Mouse (Mus musculus): ENCODE results near the gene Hoxa6. TPM values are rescaled to one million over a fixed set of nuclear protein-coding genes. Genes with fewer than 3 reads are reported as not detected.

Gene Hoxa6
- polyA plus RNA-seq, 1 experiment = 3.7 TPM

DNA sequence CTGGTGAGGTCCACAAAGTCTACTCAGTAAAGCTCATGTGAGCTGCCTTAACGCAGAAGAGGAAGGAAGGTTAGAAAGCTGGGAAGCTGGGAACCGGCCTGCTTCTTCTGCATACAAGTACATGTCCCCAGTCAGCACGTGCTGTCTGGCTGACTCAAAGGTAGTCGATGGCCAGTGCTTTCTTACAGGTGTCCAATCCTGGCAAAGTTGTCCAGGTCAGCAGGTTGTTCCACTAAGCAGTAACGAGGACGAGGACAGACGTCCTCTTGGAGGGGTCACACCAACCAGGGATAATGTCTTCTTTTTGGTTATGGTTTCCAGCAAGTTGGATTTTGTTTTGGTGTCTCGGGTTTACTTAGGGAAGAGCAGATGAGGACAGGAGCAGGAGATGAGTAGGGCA is 18.6 kb downstream of the Hoxa6 start:
- no peak for TF ChIP-seq POLR2A (IDR thresholded peaks at IDR 0.05; ENCODE audit: borderline replicate concordance, extremely low read depth, insufficient read depth, insufficient read length, poor library complexity, severe bottlenecking)
- no peak for TF ChIP-seq CTCF (IDR thresholded peaks at IDR 0.05; ENCODE audit: borderline replicate concordance, extremely low read depth, insufficient read depth, insufficient read length)
- no peak for DNase-seq (ENCODE audit: low read depth)

DNA sequence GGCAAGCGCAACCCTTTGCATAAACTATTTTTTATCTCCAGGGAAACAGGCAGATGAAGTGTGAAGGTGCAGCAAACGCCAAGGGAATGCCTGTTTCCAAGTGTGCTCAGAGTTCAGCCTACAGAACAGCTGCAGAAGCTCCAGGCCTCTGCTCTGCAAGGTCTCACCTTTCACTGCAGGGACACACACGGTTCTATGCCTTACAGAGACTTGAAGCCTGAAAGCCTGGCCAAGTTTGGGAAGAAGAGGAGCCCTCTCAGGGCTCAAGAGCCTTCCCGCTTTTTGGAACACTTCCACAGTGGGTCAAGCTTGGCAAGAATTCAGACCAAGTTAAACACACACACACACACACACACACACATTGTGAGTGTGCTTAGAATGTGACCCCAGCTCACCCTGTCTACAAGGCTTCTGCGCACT is 19.3 kb downstream of the Hoxa6 start:
- DNase-seq (ENCODE audit: low read depth) = no peak
- TF ChIP-seq POLR2A (IDR thresholded peaks at IDR 0.05; ENCODE audit: borderline replicate concordance, extremely low read depth, insufficient read depth, insufficient read length, poor library complexity, severe bottlenecking) = no peak
- TF ChIP-seq CTCF (IDR thresholded peaks at IDR 0.05; ENCODE audit: borderline replicate concordance, extremely low read depth, insufficient read depth, insufficient read length) = no peak

DNA sequence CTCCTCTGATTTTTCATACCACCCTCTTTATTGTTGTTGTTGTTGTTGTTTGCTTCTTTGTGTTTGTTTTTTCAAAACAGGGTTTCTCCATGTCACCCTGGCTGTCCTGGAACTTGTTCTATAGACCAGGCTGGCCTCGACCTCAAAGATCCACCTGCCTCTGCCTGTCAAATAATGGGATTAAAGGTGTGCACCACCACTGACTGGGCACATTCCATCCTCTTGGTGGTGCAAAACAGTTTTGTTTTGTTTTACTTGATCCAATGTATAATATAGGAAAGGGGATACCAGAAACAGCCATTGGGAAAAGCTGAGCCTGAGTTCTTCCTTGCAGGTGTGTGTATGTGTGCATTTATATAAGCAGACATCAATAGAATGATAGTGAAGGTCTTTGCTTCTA is 22.0 kb downstream of the Hoxa6 start:
- no peak for TF ChIP-seq POLR2A (IDR thresholded peaks at IDR 0.05; ENCODE audit: borderline replicate concordance, extremely low read depth, insufficient read depth, insufficient read length, poor library complexity, severe bottlenecking)
- no peak for DNase-seq (ENCODE audit: low read depth)

DNA sequence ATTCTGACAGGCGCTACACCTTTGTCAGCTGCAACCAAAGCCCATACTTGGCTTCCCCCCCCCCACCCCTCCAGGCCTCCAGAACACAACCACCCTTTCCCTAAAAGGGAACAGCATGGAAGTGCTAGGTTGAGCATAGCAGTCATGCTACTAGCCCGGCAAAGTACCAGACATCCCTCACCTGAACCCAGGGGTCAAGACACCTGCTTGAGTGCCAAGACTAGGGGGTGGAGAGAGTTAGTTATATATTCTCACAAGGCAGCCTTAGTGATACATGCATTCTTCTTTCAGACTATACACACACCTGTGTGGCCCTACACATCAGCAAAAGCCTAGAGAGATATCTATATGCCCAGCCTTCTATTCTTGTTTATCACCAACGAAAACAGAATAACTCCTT is 22.7 kb downstream of the Hoxa6 start:
- DNase-seq (ENCODE audit: low read depth) = no peak
- TF ChIP-seq POLR2A (IDR thresholded peaks at IDR 0.05; ENCODE audit: borderline replicate concordance, extremely low read depth, insufficient read depth, insufficient read length, poor library complexity, severe bottlenecking) (no peak), CTCF (IDR thresholded peaks at IDR 0.05; ENCODE audit: borderline replicate concordance, extremely low read depth, insufficient read depth, insufficient read length) (no peak)

DNA sequence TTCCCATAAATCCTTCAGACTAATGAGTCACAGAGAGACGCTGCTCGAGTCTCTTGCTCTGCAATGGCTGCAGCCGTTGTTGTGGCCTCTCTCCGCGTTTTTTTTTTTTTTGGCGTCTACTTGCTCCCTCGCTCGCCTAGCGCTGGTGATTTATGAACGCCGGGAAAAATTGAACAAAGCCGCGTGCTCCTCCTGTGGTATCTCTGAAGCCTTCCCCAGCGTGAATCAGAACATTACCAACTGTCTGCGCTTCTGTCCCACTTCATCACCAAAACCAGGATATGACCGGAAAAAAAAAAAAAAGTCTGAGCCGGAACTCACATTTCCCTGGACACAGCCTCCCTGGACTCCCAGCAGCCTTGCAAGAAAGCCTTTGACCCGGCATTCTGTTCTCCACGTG is 23.3 kb downstream of the Hoxa6 start:
- no peak for DNase-seq (ENCODE audit: low read depth)
- TF ChIP-seq CTCF (IDR thresholded peaks at IDR 0.05; ENCODE audit: borderline replicate concordance, extremely low read depth, insufficient read depth, insufficient read length) (no peak), POLR2A (IDR thresholded peaks at IDR 0.05; ENCODE audit: borderline replicate concordance, extremely low read depth, insufficient read depth, insufficient read length, poor library complexity, severe bottlenecking) (no peak)

DNA sequence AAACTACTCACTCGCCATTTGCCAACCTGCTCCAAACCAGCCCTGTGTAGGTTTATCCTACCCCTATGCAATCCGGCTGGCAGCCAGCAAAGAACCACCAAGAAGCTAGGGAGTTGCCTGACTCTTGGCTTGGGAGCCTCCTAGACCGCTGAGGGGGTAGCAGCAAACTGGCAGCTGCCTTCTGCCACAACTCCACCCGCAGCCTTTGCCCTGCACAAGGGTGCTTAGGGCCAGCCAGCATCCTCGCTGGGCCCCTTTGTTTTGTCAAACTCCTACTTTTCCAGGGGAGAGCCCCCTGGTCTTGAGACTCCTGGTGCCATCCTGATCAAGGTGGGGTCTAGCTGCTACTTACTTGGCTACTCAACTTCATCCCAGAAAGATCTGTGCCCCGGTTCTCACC is 23.9 kb downstream of the Hoxa6 start:
- TF ChIP-seq CTCF (IDR thresholded peaks at IDR 0.05; ENCODE audit: borderline replicate concordance, extremely low read depth, insufficient read depth, insufficient read length) (no peak), POLR2A (IDR thresholded peaks at IDR 0.05; ENCODE audit: borderline replicate concordance, extremely low read depth, insufficient read depth, insufficient read length, poor library complexity, severe bottlenecking) (no peak)
- DNase-seq (ENCODE audit: low read depth) = no peak

DNA sequence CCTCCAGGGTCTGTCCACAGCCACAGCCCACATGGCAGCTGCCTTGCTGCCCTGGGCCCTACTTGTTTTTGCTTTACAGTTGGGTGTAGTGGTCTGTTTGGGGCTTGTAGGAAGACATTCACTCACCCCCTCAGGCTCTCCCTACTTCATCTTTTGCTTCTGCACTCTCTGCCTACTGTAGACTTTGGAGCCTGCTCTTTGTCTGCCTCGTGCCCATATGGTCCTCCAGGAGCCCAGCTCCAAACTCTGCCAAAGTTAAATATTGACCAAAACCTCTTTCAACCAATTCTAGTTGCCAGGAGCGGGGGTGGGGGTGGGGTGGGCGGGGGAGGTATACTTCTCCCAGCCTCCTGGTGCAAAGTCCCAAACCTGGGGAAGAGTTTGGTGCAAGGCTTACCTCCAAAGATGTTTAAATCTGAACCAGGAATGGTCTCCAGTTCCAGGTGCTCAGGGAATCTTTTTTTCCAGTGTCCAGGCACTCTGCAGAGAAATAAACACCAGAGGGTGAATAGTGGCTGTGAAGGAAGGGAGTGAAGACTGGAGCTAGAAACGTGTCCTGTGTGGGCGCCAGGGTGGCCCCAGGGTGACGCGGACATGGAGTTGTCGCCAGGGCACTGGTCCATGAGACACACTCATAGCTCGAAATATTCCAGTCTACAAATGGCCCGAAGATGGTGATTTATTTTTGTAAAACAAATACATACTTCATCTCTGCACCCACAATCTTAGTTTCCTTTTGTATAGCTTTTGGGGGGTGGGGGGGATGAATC is 25.0 kb downstream of the Hoxa6 start:
- no peak for DNase-seq (ENCODE audit: low read depth)
- TF ChIP-seq CTCF (IDR thresholded peaks at IDR 0.05; ENCODE audit: borderline replicate concordance, extremely low read depth, insufficient read depth, insufficient read length) = no peak
- no peak for TF ChIP-seq POLR2A (IDR thresholded peaks at IDR 0.05; ENCODE audit: borderline replicate concordance, extremely low read depth, insufficient read depth, insufficient read length, poor library complexity, severe bottlenecking)

DNA sequence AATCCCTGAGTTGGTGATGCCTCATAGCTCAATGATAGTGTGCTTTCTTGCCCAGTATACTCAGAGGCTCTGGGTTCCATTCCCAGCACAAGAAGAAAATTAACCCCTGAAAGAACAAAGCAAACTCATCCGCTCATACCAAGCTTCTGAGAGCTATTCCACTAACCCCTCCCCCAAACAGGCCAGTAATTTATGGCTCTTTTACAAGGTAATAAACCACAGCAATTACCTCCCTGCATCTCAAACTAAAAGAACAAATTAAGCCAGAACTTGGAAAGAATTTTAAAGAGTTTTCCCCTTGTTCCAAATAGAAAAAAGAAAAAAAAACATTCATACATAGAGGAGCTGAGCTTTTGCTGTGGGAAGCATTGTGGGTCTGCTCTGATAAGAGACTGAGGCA is 25.7 kb downstream of the Hoxa6 start:
- TF ChIP-seq POLR2A (IDR thresholded peaks at IDR 0.05; ENCODE audit: borderline replicate concordance, extremely low read depth, insufficient read depth, insufficient read length, poor library complexity, severe bottlenecking) = no peak
- TF ChIP-seq CTCF (IDR thresholded peaks at IDR 0.05; ENCODE audit: borderline replicate concordance, extremely low read depth, insufficient read depth, insufficient read length) = no peak
- no peak for DNase-seq (ENCODE audit: low read depth)

DNA sequence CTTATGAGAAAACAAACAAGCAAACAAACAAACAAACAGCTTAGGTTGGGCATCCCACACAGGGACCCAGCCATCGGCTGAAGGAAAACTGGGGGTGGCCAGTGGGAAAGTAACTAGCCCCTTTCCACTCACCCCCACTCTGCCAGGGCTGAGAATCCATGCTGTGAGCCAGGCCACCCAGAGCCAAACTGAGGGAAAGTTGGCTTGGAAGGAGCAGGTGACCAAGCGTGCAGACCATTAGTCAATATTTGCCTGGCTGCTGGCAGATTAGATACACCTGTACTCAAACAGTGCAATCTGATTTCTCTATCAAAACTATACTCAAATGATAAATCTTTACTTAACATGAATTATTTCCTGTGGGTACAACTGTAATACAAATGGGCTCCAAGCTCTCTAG is 26.5 kb downstream of the Hoxa6 start:
- no peak for DNase-seq (ENCODE audit: low read depth)
- TF ChIP-seq CTCF (IDR thresholded peaks at IDR 0.05; ENCODE audit: borderline replicate concordance, extremely low read depth, insufficient read depth, insufficient read length) (no peak), POLR2A (IDR thresholded peaks at IDR 0.05; ENCODE audit: borderline replicate concordance, extremely low read depth, insufficient read depth, insufficient read length, poor library complexity, severe bottlenecking) (no peak)

DNA sequence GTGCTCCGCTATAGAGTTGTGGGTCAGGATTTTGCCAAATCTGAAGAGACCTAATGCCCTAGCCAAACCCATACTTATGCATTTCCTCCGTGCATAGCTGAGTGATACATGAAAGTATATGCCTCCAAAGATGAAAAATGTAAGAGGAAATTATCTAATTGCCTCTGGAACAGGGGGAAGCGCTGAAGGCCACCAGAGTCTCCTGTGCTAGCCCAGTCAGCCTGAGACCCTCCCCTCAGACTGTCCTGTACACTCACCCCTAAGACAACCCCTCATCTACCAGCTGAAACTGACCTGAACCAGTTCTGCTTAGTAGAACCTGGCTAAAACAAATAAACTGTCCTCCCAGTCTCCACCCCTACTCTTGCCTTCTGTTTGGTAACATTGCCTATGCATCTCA is 27.8 kb downstream of the Hoxa6 start:
- DNase-seq (ENCODE audit: low read depth) = no peak
- TF ChIP-seq POLR2A (IDR thresholded peaks at IDR 0.05; ENCODE audit: borderline replicate concordance, extremely low read depth, insufficient read depth, insufficient read length, poor library complexity, severe bottlenecking) (no peak), CTCF (IDR thresholded peaks at IDR 0.05; ENCODE audit: borderline replicate concordance, extremely low read depth, insufficient read depth, insufficient read length) (no peak)

DNA sequence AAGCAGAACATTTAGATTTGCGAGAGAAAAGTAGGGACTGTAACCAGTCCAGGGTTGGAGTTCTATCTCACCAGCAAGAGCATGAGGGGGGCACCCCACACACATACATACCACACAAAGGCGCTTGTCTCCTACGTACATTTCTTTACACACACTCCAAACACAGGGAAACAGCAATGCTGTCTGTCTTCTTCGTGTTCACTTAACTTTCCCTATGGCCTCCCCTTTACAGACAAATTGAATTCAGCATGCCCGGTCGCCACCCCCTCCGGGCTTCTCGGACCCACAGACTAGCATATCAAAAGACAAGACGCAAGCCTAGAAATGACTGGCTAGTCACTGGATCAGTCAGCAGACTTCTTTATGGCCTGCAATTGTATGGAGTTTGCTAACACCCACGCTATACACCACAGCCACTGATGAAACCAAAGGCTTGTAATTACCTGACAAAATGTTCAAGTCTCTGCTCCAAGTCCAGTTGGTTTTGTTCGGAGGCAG is 28.3 kb downstream of the Hoxa6 start:
- no peak for DNase-seq (ENCODE audit: low read depth)
- TF ChIP-seq POLR2A (IDR thresholded peaks at IDR 0.05; ENCODE audit: borderline replicate concordance, extremely low read depth, insufficient read depth, insufficient read length, poor library complexity, severe bottlenecking) (no peak), CTCF (IDR thresholded peaks at IDR 0.05; ENCODE audit: borderline replicate concordance, extremely low read depth, insufficient read depth, insufficient read length) (no peak)

DNA sequence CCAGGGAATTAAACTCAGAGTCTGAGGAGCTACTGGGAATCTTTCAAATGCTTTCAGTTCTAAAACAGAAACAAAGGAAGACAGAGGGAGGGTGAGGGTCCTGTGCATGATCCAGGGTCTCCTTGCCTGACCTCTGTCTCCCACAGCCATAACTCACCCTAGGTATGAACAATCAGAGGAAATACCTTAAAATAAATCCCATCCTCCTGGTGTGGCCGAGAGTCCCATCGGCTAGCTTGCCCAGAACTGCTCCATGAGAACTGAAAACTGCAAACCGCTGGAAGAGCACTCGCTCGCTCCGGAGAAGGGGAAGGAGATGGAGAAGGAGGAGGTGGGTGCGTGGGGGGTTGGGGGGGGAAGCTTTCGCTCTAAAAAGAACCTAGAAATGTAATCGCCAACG is 28.8 kb downstream of the Hoxa6 start:
- DNase-seq (ENCODE audit: low read depth) = no peak
- TF ChIP-seq CTCF (IDR thresholded peaks at IDR 0.05; ENCODE audit: borderline replicate concordance, extremely low read depth, insufficient read depth, insufficient read length) (no peak), POLR2A (IDR thresholded peaks at IDR 0.05; ENCODE audit: borderline replicate concordance, extremely low read depth, insufficient read depth, insufficient read length, poor library complexity, severe bottlenecking) (no peak)
